In the genomic region with DNA sequence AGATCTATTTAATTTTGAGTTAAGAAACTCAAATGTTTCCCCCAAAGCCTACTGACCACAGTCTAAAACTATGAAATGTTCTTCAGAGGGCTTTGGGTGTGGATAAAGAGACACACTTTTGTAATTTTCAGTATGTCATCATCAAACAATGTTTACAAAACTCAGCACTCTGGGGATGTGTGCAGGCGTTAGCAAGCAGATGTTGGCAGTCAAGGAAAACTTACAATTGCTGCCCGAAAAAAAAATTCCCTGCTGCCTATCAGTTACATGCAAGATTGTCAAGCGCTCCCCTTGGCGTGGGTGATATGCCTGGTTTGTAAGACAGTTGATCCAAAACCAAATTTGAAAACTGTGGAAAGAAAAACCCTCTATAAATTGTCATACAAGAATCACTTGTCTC, we compare ENCODE assay signal across 10 mouse cellular contexts.
DNase-seq lines count a peak whose midpoint lies in the region; ATAC-seq and TF ChIP-seq lines count a peak whose summit lies in the region.
"Had no signal": no experiment of that assay in that cellular context is flagged by ENCODE, and none has a peak within 500 bp of the region (broad histone marks: within the 10 kb centered on the region; RNA-seq: fewer than 3 reads in every experiment).

No protein-coding gene starts in this region.

- no peak overlapping the region for H3K4me3 ChIP-seq in lung, embryonic 14.5 days (ENCODE audit: low read depth, low read length)
- H3K4me3 ChIP-seq in lung, adult 2 months (replicated peaks; ENCODE audit: extremely low read depth, low read depth, low read length), result no peak overlapping the region
- no peak overlapping the region for H3K4me3 ChIP-seq in neural tube, embryonic 15.5 days (replicated peaks)
- H3K4me3 ChIP-seq: forebrain, embryonic 15.5 days had no signal

- no peak overlapping the region for H3K4me2 ChIP-seq in lung, embryonic 14.5 days
- H3K4me2 ChIP-seq in neural tube, embryonic 15.5 days, result no peak overlapping the region
- H3K4me2 ChIP-seq: forebrain, embryonic 15.5 days had no signal

- H3K36me3 ChIP-seq in lung, embryonic 14.5 days (ENCODE audit: insufficient read depth), result no peaks in the 10 kb centered on the region
- H3K36me3 ChIP-seq in neural tube, embryonic 15.5 days, result no peaks in the 10 kb centered on the region
- H3K36me3 ChIP-seq: forebrain, embryonic 15.5 days had no signal

- H3K27ac ChIP-seq in lung, embryonic 14.5 days (ENCODE audit: low read depth), result no peak overlapping the region
- no peak overlapping the region for H3K27ac ChIP-seq in neural tube, embryonic 15.5 days (replicated peaks)
- H3K27ac ChIP-seq: forebrain, embryonic 15.5 days had no signal

- no peaks in the 10 kb centered on the region for H3K27me3 ChIP-seq in lung, embryonic 14.5 days (ENCODE audit: insufficient read depth, low read length)
- H3K27me3 ChIP-seq in neural tube, embryonic 15.5 days (replicated peaks), result no peaks in the 10 kb centered on the region
- H3K27me3 ChIP-seq: CH12.LX; forebrain, embryonic 15.5 days had no signal

- H3K9me3 ChIP-seq in lung, embryonic 14.5 days (ENCODE audit: low read depth, low read length), result no peaks in the 10 kb centered on the region
- no peaks in the 10 kb centered on the region for H3K9me3 ChIP-seq in neural tube, embryonic 15.5 days (replicated peaks)
- H3K9me3 ChIP-seq: forebrain, embryonic 15.5 days had no signal

- peak; percentile 55 for DNase-seq in gastrocnemius, adult 18-20 months (ENCODE audit: low spot score)
- no peak for DNase-seq in gastrocnemius, postnatal 10 days
- DNase-seq in lung, embryonic 14.5 days, result peak; percentile 78
- no peak for DNase-seq in lung, adult 2 months
- peak; percentile 11 for DNase-seq in heart, postnatal 25 days (ENCODE audit: low spot score)

- ATAC-seq in lung, embryonic 14.5 days (ENCODE audit: insufficient read depth), result no peak
- ATAC-seq in neural tube, embryonic 15.5 days (ENCODE audit: low FRiP score), result no peak
- ATAC-seq in inflammation-experienced regulatory T-cells, adult 6 months, result no peak
- ATAC-seq in frontal cortex, adult (ENCODE audit: low TSS enrichment), result no peak
- ATAC-seq: forebrain, embryonic 15.5 days had no signal

- no peak for TF ChIP-seq CTCF in lung, embryonic 14.5 days (IDR thresholded peaks at IDR 0.05; ENCODE audit: low read depth)
- TF ChIP-seq CTCF in lung, adult 2 months (IDR thresholded peaks at IDR 0.05; ENCODE audit: insufficient read depth, low read length), result no peak

- intact Hi-C loops in heart, postnatal 25 days (cut with DNase I), result no loop called here

- WGBS in lung, embryonic 14.5 days, result 20% methylated on average over 4 of the region's 4 CpGs
- 32% methylated on average over 4 of the region's 4 CpGs for WGBS in lung, adult 2 months
- 79% methylated on average over 4 of the region's 4 CpGs for WGBS in neural tube, embryonic 15.5 days

- H3K9ac ChIP-seq in lung, embryonic 14.5 days, result no peak overlapping the region
- H3K9ac ChIP-seq in neural tube, embryonic 15.5 days (replicated peaks), result no peak overlapping the region
- H3K9ac ChIP-seq: forebrain, embryonic 15.5 days had no signal

- no peak for TF ChIP-seq POLR2A in lung, adult 2 months (IDR thresholded peaks at IDR 0.05; ENCODE audit: borderline replicate concordance, extremely low read depth, low read depth, low read length)

- peaks cover 4% of the 10 kb centered on the region; the same call in 1 of the 2 replicates for H3K4me1 ChIP-seq in lung, embryonic 14.5 days (ENCODE audit: insufficient read depth)
- no peaks in the 10 kb centered on the region for H3K4me1 ChIP-seq in lung, adult 2 months (ENCODE audit: control insufficient read depth, insufficient read depth, low read length)
- no peaks in the 10 kb centered on the region for H3K4me1 ChIP-seq in neural tube, embryonic 15.5 days
- H3K4me1 ChIP-seq: forebrain, embryonic 15.5 days had no signal

Comparison
In these comparisons a context has a peak if more than half of its experiments do, and no peak if none do; other contexts are left out.
1. DNase-seq: peak in gastrocnemius, adult 18-20 months (single experiment), lung, embryonic 14.5 days (single experiment) and heart, postnatal 25 days (single experiment); none in gastrocnemius, postnatal 10 days (single experiment) and lung, adult 2 months (single experiment).